Mouse (Mus musculus) limb, embryonic 15.5 days (tissue): ENCODE measurements at regions not wholly inside any gene's neighbourhood (a gene's known extent, or its start where the extent isn't known, plus 50 kb on each side); places are given as distances from the start of the nearest gene placed in this dataset.

ENCODE experiments used
- ATAC-seq: fragments of 200-750 bp; cut with Nextera tagmentation; 2 replicates; pipeline ENCODE4 v1.8.0; 2017; ENCODE audit warnings: low read depth, moderate TSS enrichment; ENCODE audit not compliant: insufficient number of reproducible peaks, low FRiP score, low TSS enrichment
- H3K27ac ChIP-seq: fragments of 300-500 bp; sonication (generic); 2 replicates; pipeline ENCODE4 v1.5.1; 2015; ENCODE audit warnings: moderate library complexity, mild to moderate bottlenecking, inconsistent platforms
- H3K27me3 ChIP-seq: fragments of 300-500 bp; sonication (generic); 2 replicates; pipeline ENCODE4 v1.6.1; 2015; ENCODE audit warnings: inconsistent platforms
- H3K36me3 ChIP-seq: fragments of 300-500 bp; sonication (generic); 2 replicates; pipeline ENCODE4 v1.6.1; 2015; ENCODE audit warnings: inconsistent platforms
- H3K4me1 ChIP-seq: fragments of 300-500 bp; sonication (generic); 2 replicates; pipeline ENCODE4 v1.6.1; 2015; ENCODE audit warnings: inconsistent platforms
- H3K4me2 ChIP-seq: fragments of 300-500 bp; sonication (generic); 2 replicates; pipeline ENCODE4 v1.6.1; 2015; ENCODE audit warnings: mild to moderate bottlenecking, inconsistent platforms
- H3K4me3 ChIP-seq: fragments of 300-500 bp; sonication (generic); 2 replicates; pipeline ENCODE4 v1.5.1; 2015; ENCODE audit warnings: mild to moderate bottlenecking, inconsistent platforms
- H3K9ac ChIP-seq: fragments of 300-500 bp; sonication (generic); 2 replicates; pipeline ENCODE4 v1.6.1; 2015; ENCODE audit warnings: inconsistent platforms
- H3K9me3 ChIP-seq: fragments of 300-500 bp; sonication (generic); 2 replicates; pipeline ENCODE4 v1.6.1; 2016; ENCODE audit warnings: inconsistent platforms
- WGBS: fragments of 180-500 bp; shearing (Covaris S2); methylation state at CpG from one replicate; pipeline ENCODE4 v1.1.7; 2015; 5-methylcytosine and 5-hydroxymethylcytosine counted together

DNA sequence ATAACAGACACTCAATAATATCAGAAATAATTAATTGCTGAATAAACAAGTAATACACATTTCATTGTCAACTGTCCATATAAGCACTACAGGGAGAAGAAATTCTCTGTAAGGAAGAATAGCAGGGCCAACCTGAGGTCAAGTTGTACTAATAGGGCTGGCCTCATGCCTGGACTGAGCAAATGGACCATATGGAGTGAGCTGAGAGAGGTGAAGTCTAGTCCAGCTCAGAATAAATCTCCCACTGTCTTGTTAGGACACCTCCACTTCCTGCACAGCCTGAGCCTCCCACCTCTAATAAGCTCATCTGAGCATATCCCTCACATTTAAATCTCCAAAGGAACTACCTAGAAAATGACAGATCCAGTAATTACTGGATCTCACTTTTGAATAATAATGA lies 354.2 kb downstream of the Basp1 start:
- H3K27ac ChIP-seq, result no peak overlapping the region
- H3K9me3 ChIP-seq, result no peaks in the 10 kb centered on the region
- H3K27me3 ChIP-seq, result no peaks in the 10 kb centered on the region
- no peak for ATAC-seq
- H3K36me3 ChIP-seq, result no peaks in the 10 kb centered on the region
- H3K4me3 ChIP-seq, result no peak overlapping the region
- no peak overlapping the region for H3K4me2 ChIP-seq
- H3K9ac ChIP-seq, result no peak overlapping the region
- H3K4me1 ChIP-seq, result no peaks in the 10 kb centered on the region

DNA sequence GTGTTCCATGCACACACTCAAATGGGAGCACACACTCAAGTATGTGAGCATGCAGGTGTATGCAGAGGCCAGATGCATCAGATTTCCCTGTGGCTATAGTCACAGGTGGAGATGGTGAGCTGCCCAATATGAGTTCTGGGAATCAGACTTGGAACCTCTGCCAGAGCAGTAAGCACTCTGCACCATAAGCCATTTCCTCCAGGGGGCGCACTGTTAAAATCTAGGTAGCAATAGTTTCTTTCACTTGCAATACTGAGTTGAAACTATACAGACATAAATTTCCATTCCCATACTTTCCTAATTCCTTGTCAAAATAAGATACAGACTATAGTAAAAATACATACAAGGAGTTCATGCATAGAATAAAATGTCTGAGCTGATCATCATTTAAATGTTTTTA lies 365.7 kb downstream of the Basp1 start:
- WGBS, result 30% methylated on average over 1 of the region's 1 CpGs
- Histone ChIP-seq H3K36me3 (no peaks in the 10 kb centered on the region), H3K27me3 (no peaks in the 10 kb centered on the region), H3K4me1 (no peaks in the 10 kb centered on the region), H3K27ac (no peak overlapping the region), H3K4me3 (no peak overlapping the region), H3K9me3 (no peaks in the 10 kb centered on the region), H3K9ac (no peak overlapping the region), H3K4me2 (no peak overlapping the region)
- ATAC-seq, result no peak

GRCm38 (mm10) chr15:25046514-25047138 lies 366.9 kb downstream of the Basp1 start:
- 77% methylated on average over 5 of the region's 5 CpGs for WGBS
- no peaks in the 10 kb centered on the region for H3K4me1 ChIP-seq
- H3K36me3 ChIP-seq, result no peaks in the 10 kb centered on the region
- no peak overlapping the region for H3K27ac ChIP-seq
- no peak overlapping the region for H3K4me3 ChIP-seq
- no peaks in the 10 kb centered on the region for H3K27me3 ChIP-seq
- ATAC-seq, result no peak
- no peak overlapping the region for H3K9ac ChIP-seq
- no peak overlapping the region for H3K4me2 ChIP-seq
- no peaks in the 10 kb centered on the region for H3K9me3 ChIP-seq

- H3K9me3 ChIP-seq, result no peaks in the 10 kb centered on the region
- no peak overlapping the region for H3K27ac ChIP-seq
- no peak overlapping the region for H3K4me3 ChIP-seq
- H3K9ac ChIP-seq, result no peak overlapping the region
- H3K4me1 ChIP-seq, result no peaks in the 10 kb centered on the region
- no peak for ATAC-seq
- H3K27me3 ChIP-seq, result no peaks in the 10 kb centered on the region
- H3K4me2 ChIP-seq, result no peak overlapping the region
- WGBS, result 89% methylated on average over 3 of the region's 3 CpGs
- H3K36me3 ChIP-seq, result no peaks in the 10 kb centered on the region
Measured at GRCm38 (mm10) chr15:25036231-25036630, 377.3 kb downstream of the Basp1 start.

GRCm38 (mm10) chr15:25027865-25028264 lies 385.7 kb downstream of the Basp1 start:
- Histone ChIP-seq H3K27ac (no peak overlapping the region), H3K4me1 (no peaks in the 10 kb centered on the region), H3K4me3 (no peak overlapping the region), H3K9me3 (no peaks in the 10 kb centered on the region), H3K27me3 (no peaks in the 10 kb centered on the region), H3K36me3 (no peaks in the 10 kb centered on the region), H3K4me2 (no peak overlapping the region), H3K9ac (no peak overlapping the region)
- 78% methylated on average over 8 of the region's 8 CpGs for WGBS
- ATAC-seq, result no peak

DNA sequence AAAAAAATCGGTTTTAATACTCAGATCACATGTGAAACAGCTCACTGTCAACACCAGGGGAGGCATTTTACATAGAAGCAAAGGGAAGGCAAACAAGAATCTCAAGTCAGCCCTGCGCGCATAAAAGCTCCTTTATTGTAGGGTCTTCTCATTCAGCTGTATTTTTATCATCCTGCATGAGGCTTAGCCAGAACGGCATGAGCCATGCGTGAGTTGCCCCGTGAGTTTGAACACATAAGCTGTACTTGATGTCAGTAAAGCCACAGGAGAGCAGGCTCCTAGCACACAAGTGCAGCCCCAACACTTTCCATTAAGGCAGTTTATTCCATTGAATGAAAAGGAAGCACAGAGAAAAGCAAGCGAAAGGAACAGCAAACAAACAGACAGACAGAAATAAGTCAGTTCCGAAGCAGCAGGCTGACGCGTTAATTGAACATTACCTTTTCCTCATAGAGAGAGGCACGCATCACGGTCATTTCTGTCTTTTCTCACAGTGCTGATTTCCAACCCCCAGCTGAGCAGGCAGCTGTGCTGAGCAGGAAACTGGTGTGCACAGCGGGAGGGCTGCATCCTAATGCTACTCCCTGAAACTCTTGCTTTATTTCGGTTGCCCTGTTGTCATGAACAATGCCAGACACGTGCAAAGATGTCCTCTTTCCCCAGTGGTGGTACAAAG lies 386.6 kb downstream of the Basp1 start:
- WGBS, result 9% methylated on average over 15 of the region's 15 CpGs
- H3K27me3 ChIP-seq, result no peaks in the 10 kb centered on the region
- H3K27ac ChIP-seq, result no peak overlapping the region
- no peaks in the 10 kb centered on the region for H3K9me3 ChIP-seq
- H3K4me3 ChIP-seq, result 0 out of 2 replicates have a peak overlapping the region, but pooled peaks have one; percentile 10
- peak overlapping the region; percentile 31 for H3K4me2 ChIP-seq
- H3K4me1 ChIP-seq, result no peaks in the 10 kb centered on the region
- H3K9ac ChIP-seq, result no peak overlapping the region
- H3K36me3 ChIP-seq, result no peaks in the 10 kb centered on the region
- ATAC-seq, result no peak

- Histone ChIP-seq H3K4me2 (no peak overlapping the region), H3K4me1 (no peaks in the 10 kb centered on the region), H3K27me3 (no peaks in the 10 kb centered on the region), H3K9me3 (no peaks in the 10 kb centered on the region), H3K9ac (no peak overlapping the region), H3K27ac (no peak overlapping the region), H3K4me3 (no peak overlapping the region), H3K36me3 (no peaks in the 10 kb centered on the region)
- WGBS, result 46% methylated on average over 8 of the region's 8 CpGs
- no peak for ATAC-seq
Measured at GRCm38 (mm10) chr15:25026351-25026750, 387.2 kb downstream of the Basp1 start.

DNA sequence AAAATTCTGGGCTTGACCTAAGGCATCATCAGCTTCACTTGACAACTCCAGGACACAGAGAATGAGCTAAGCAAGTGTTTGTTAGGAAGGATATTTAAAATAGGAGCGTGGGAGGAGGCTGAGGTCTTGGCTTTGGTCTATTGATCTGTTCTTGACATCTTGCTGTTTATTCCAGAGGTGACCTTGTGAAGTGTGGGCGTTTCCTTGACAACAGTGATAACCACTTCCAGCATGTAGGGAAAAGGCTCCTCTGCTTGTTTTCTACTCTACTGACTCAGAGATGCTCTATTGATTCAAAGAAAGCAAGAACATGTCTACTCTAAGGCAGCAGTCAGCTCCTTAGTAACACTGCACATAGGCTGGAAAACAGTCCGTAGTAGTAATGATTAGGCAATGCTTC lies 392.6 kb downstream of the Basp1 start:
- Histone ChIP-seq H3K4me1 (no peaks in the 10 kb centered on the region), H3K36me3 (no peaks in the 10 kb centered on the region), H3K4me2 (no peak overlapping the region), H3K27ac (no peak overlapping the region), H3K9ac (no peak overlapping the region), H3K27me3 (no peaks in the 10 kb centered on the region), H3K9me3 (no peaks in the 10 kb centered on the region), H3K4me3 (no peak overlapping the region)
- no peak for ATAC-seq
- WGBS, result 76% methylated on average over 3 of the region's 3 CpGs

DNA sequence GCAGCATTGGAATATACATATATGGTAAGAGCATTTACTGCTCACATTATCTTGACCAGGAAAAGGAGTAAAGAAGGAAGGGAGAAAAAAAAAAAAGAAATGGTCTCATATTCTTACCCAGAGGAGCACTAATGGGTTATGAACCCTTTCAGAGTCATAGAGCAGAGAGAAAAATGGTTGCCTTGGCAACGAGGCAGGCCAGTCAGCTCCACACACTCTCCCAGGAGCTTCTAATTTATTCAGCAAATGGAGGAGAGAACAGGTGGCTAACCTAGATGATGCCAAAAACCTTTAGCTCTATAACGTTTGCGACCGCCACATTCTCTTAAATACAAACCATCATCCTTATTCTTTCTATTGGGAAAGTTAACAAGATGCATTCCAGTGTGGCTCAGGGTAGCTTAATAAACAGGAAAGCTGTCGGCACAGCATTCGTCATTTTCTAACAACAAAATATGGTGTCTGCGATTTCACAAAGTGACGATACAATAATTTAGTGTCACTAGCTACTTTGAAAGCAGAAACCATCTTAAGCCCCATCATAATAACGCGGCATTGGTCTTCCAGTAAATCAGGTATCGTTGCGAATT lies 394.1 kb downstream of the Basp1 start:
- Histone ChIP-seq H3K9me3 (no peaks in the 10 kb centered on the region), H3K9ac (no peak overlapping the region), H3K27ac (no peak overlapping the region), H3K36me3 (no peaks in the 10 kb centered on the region), H3K4me2 (no peak overlapping the region), H3K27me3 (no peaks in the 10 kb centered on the region), H3K4me1 (no peaks in the 10 kb centered on the region), H3K4me3 (no peak overlapping the region)
- ATAC-seq, result no peak
- whole genome bisulfite sequencing, result 62% methylated on average over 12 of the region's 12 CpGs

DNA sequence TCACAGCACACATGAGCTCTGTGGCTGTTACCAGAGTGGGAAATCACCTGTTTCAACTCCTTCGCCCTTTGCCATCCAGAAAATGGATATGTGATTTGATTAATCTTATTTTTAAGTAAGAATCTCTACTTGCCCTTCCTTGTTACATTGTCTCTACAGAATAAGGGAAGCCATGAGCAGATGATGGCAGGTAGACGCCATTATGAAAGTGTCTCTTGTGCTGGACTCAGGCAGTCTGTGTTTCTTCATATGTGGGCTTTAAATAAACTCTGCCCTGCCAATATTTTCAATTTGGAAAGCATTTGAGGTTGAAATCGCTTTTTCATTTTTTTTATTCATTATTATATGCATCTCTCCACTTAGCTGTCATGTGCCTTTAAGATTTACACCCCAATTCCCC lies 394.6 kb downstream of the Basp1 start:
- Histone ChIP-seq H3K36me3 (no peaks in the 10 kb centered on the region), H3K27ac (no peak overlapping the region), H3K27me3 (no peaks in the 10 kb centered on the region), H3K4me1 (no peaks in the 10 kb centered on the region), H3K4me3 (no peak overlapping the region), H3K9ac (no peak overlapping the region), H3K4me2 (no peak overlapping the region), H3K9me3 (no peaks in the 10 kb centered on the region)
- no peak for ATAC-seq
- 83% methylated on average over 3 of the region's 3 CpGs for WGBS

GRCm38 (mm10) chr15:25007720-25008119 lies 405.8 kb downstream of the Basp1 start:
- no peaks in the 10 kb centered on the region for H3K36me3 ChIP-seq
- H3K9ac ChIP-seq, result no peak overlapping the region
- 79% methylated on average over 2 of the region's 2 CpGs for WGBS
- no peaks in the 10 kb centered on the region for H3K9me3 ChIP-seq
- no peaks in the 10 kb centered on the region for H3K4me1 ChIP-seq
- no peak overlapping the region for H3K4me3 ChIP-seq
- H3K27ac ChIP-seq, result no peak overlapping the region
- H3K4me2 ChIP-seq, result no peak overlapping the region
- no peak for ATAC-seq
- H3K27me3 ChIP-seq, result no peaks in the 10 kb centered on the region

GRCm38 (mm10) chr15:25000171-25000570 lies 413.4 kb downstream of the Basp1 start:
- no peak overlapping the region for H3K27ac ChIP-seq
- H3K36me3 ChIP-seq, result no peaks in the 10 kb centered on the region
- 52% methylated on average over 3 of the region's 3 CpGs for WGBS
- H3K27me3 ChIP-seq, result no peaks in the 10 kb centered on the region
- H3K9ac ChIP-seq, result no peak overlapping the region
- H3K4me1 ChIP-seq, result no peaks in the 10 kb centered on the region
- no peaks in the 10 kb centered on the region for H3K9me3 ChIP-seq
- no peak for ATAC-seq
- H3K4me2 ChIP-seq, result no peak overlapping the region
- no peak overlapping the region for H3K4me3 ChIP-seq
